Mouse (Mus musculus) embryonic facial prominence, embryonic 12.5 days (tissue): Measurements from ENCODE around the gene Uqcc2. TPM values are rescaled to one million over a fixed set of nuclear protein-coding genes. Genes with fewer than 3 reads are reported as not detected.

ENCODE experiments used
- ATAC-seq: fragments of 200-750 bp; cut with Nextera tagmentation; 2 replicates; pipeline ENCODE4 v1.8.0; 2017; ENCODE audit not compliant: insufficient number of reproducible peaks, insufficient read depth, low FRiP score, low TSS enrichment
- H3K27ac ChIP-seq: fragments of 300-500 bp; sonication (generic); 2 replicates; pipeline ENCODE4 v1.5.1; 2016; ENCODE audit warnings: mild to moderate bottlenecking
- H3K27me3 ChIP-seq: fragments of 300-500 bp; sonication (generic); 2 replicates; pipeline ENCODE4 v1.6.1; 2016; ENCODE audit warnings: mild to moderate bottlenecking, moderate library complexity
- H3K36me3 ChIP-seq: fragments of 300-500 bp; sonication (generic); 2 replicates; pipeline ENCODE4 v1.6.1; 2016; ENCODE audit warnings: mild to moderate bottlenecking
- H3K4me1 ChIP-seq: fragments of 300-500 bp; sonication (generic); 2 replicates; pipeline ENCODE4 v1.6.1; 2016
- H3K4me2 ChIP-seq: fragments of 300-500 bp; sonication (generic); replicated peaks from 2 replicates; pipeline ENCODE4 v1.6.1; 2016; ENCODE audit warnings: mild to moderate bottlenecking, moderate library complexity
- H3K4me3 ChIP-seq: fragments of 300-500 bp; sonication (generic); 2 replicates; pipeline ENCODE4 v1.5.1; 2016; ENCODE audit warnings: mild to moderate bottlenecking
- H3K9ac ChIP-seq: fragments of 300-500 bp; sonication (generic); 2 replicates; pipeline ENCODE4 v1.6.1; 2016; ENCODE audit warnings: mild to moderate bottlenecking, moderate library complexity
- H3K9me3 ChIP-seq: fragments of 300-500 bp; sonication (generic); 2 replicates; pipeline ENCODE4 v1.6.1; 2016; ENCODE audit warnings: mild to moderate bottlenecking, moderate library complexity
- WGBS: fragments of 180-500 bp; shearing (Covaris S2); methylation state at CpG from one replicate; pipeline ENCODE4 v1.1.7; 2016; 5-methylcytosine and 5-hydroxymethylcytosine counted together
- polyA plus RNA-seq: library from polyadenylated mRNA; unstranded; fragments of >200 nt; fragmentation: Nextera tagmentation; extraction: Ambion mirVana; gene quantifications from 2 replicates; pipeline ENCODE4 v1.2.1, GENCODE M21; 2016

The Uqcc2 gene
- polyA plus RNA-seq, 1 experiment from 2014 or later, result 340 TPM

GRCm38 (mm10) chr17:27153773-27154193 is 20.1 kb upstream of the Uqcc2 start:
- no peak for ATAC-seq
- H3K9ac ChIP-seq, result no peak overlapping the region
- H3K4me3 ChIP-seq, result no peak overlapping the region
- WGBS, result 58% methylated on average over 9 of the region's 9 CpGs
- H3K4me1 ChIP-seq, result peaks cover 28% of the 10 kb centered on the region
- no peak overlapping the region for H3K27ac ChIP-seq
- H3K9me3 ChIP-seq, result no peaks in the 10 kb centered on the region
- H3K36me3 ChIP-seq, result no peaks in the 10 kb centered on the region
- no peak overlapping the region for H3K4me2 ChIP-seq
- H3K27me3 ChIP-seq, result no peaks in the 10 kb centered on the region

GRCm38 (mm10) chr17:27152976-27153723 is 19.4 kb upstream of the Uqcc2 start:
- no peak for ATAC-seq
- no peaks in the 10 kb centered on the region for H3K27me3 ChIP-seq
- H3K4me1 ChIP-seq, result peaks cover 34% of the 10 kb centered on the region
- no peaks in the 10 kb centered on the region for H3K36me3 ChIP-seq
- no peak overlapping the region for H3K4me3 ChIP-seq
- no peak overlapping the region for H3K27ac ChIP-seq
- no peaks in the 10 kb centered on the region for H3K9me3 ChIP-seq
- no peak overlapping the region for H3K9ac ChIP-seq
- 59% methylated on average over 8 of the region's 8 CpGs for WGBS
- no peak overlapping the region for H3K4me2 ChIP-seq

- no peak for ATAC-seq
- H3K4me3 ChIP-seq, result no peak overlapping the region
- no peaks in the 10 kb centered on the region for H3K36me3 ChIP-seq
- no peak overlapping the region for H3K9ac ChIP-seq
- no peak overlapping the region for H3K27ac ChIP-seq
- no peak overlapping the region for H3K4me2 ChIP-seq
- H3K4me1 ChIP-seq, result peaks cover 40% of the 10 kb centered on the region
- WGBS, result 68% methylated on average over 8 of the region's 8 CpGs
- H3K27me3 ChIP-seq, result no peaks in the 10 kb centered on the region
- H3K9me3 ChIP-seq, result no peaks in the 10 kb centered on the region
Observed at GRCm38 (mm10) chr17:27151411-27151810, 17.7 kb upstream of the Uqcc2 start.

GRCm38 (mm10) chr17:27150871-27151270 is 17.2 kb upstream of the Uqcc2 start:
- H3K4me2 ChIP-seq, result no peak overlapping the region
- H3K9ac ChIP-seq, result no peak overlapping the region
- no peaks in the 10 kb centered on the region for H3K36me3 ChIP-seq
- no peak overlapping the region for H3K4me3 ChIP-seq
- no peaks in the 10 kb centered on the region for H3K9me3 ChIP-seq
- H3K27me3 ChIP-seq, result no peaks in the 10 kb centered on the region
- no peak for ATAC-seq
- H3K4me1 ChIP-seq, result peaks cover 46% of the 10 kb centered on the region
- WGBS, result 69% methylated on average over 7 of the region's 7 CpGs
- no peak overlapping the region for H3K27ac ChIP-seq

GRCm38 (mm10) chr17:27146323-27146923 is 12.7 kb upstream of the Uqcc2 start:
- peaks cover 35% of the 10 kb centered on the region for H3K4me1 ChIP-seq
- no peak overlapping the region for H3K9ac ChIP-seq
- H3K9me3 ChIP-seq, result no peaks in the 10 kb centered on the region
- no peaks in the 10 kb centered on the region for H3K36me3 ChIP-seq
- no peaks in the 10 kb centered on the region for H3K27me3 ChIP-seq
- H3K4me2 ChIP-seq, result 0 out of 2 replicates have a peak overlapping the region, but pooled peaks have one; percentile 9
- 15% methylated on average over 8 of the region's 8 CpGs for WGBS
- ATAC-seq, result no peak
- H3K4me3 ChIP-seq, result no peak overlapping the region
- peak overlapping the region; percentile 57; the same call in 1 of the 2 replicates for H3K27ac ChIP-seq

GRCm38 (mm10) chr17:27144152-27144551 is 10.4 kb upstream of the Uqcc2 start:
- Histone ChIP-seq H3K9me3 (no peaks in the 10 kb centered on the region), H3K36me3 (no peaks in the 10 kb centered on the region), H3K4me1 (peaks cover 30% of the 10 kb centered on the region)

GRCm38 (mm10) chr17:27141971-27142450 is 8.3 kb upstream of the Uqcc2 start:
- peak; percentile 47; the same call in 1 of the 2 replicates for ATAC-seq
- H3K9ac ChIP-seq, result no peak overlapping the region
- no peaks in the 10 kb centered on the region for H3K27me3 ChIP-seq
- peaks cover 19% of the 10 kb centered on the region for H3K4me1 ChIP-seq
- WGBS, result 38% methylated on average over 10 of the region's 10 CpGs
- no peak overlapping the region for H3K27ac ChIP-seq
- no peak overlapping the region for H3K4me2 ChIP-seq
- H3K4me3 ChIP-seq, result no peak overlapping the region
- H3K36me3 ChIP-seq, result no peaks in the 10 kb centered on the region
- H3K9me3 ChIP-seq, result no peaks in the 10 kb centered on the region

More at GRCm38 (mm10) chr17:27144152-27144551, 10.4 kb upstream of the Uqcc2 start:
- 76% methylated on average over 4 of the region's 4 CpGs for WGBS
- Histone ChIP-seq H3K27me3 (no peaks in the 10 kb centered on the region), H3K4me3 (no peak overlapping the region), H3K9ac (no peak overlapping the region), H3K4me2 (no peak overlapping the region), H3K27ac (no peak overlapping the region)
- no peak for ATAC-seq

- peaks cover 7% of the 10 kb centered on the region for H3K4me1 ChIP-seq
Observed at GRCm38 (mm10) chr17:27140262-27140661, 6.5 kb upstream of the Uqcc2 start.

GRCm38 (mm10) chr17:27139304-27139703 is 5.6 kb upstream of the Uqcc2 start:
- Histone ChIP-seq H3K4me2 (no peak overlapping the region), H3K27me3 (no peaks in the 10 kb centered on the region), H3K4me3 (no peak overlapping the region), H3K9me3 (no peaks in the 10 kb centered on the region), H3K36me3 (no peaks in the 10 kb centered on the region), H3K4me1 (peaks cover 7% of the 10 kb centered on the region), H3K27ac (no peak overlapping the region), H3K9ac (no peak overlapping the region)
- WGBS, result 52% methylated on average over 7 of the region's 7 CpGs
- ATAC-seq, result no peak

More at GRCm38 (mm10) chr17:27140262-27140661, 6.5 kb upstream of the Uqcc2 start:
- Histone ChIP-seq H3K9ac (no peak overlapping the region), H3K4me3 (no peak overlapping the region), H3K27ac (no peak overlapping the region), H3K27me3 (no peaks in the 10 kb centered on the region), H3K36me3 (no peaks in the 10 kb centered on the region), H3K4me2 (no peak overlapping the region), H3K9me3 (no peaks in the 10 kb centered on the region)
- WGBS, result 55% methylated on average over 9 of the region's 9 CpGs
- ATAC-seq, result no peak

- WGBS, result 74% methylated on average over 9 of the region's 9 CpGs
- H3K4me1 ChIP-seq, result peaks cover 8% of the 10 kb centered on the region
- H3K4me3 ChIP-seq, result no peak overlapping the region
- no peaks in the 10 kb centered on the region for H3K9me3 ChIP-seq
- H3K9ac ChIP-seq, result no peak overlapping the region
- ATAC-seq, result no peak
- H3K27me3 ChIP-seq, result no peaks in the 10 kb centered on the region
- H3K27ac ChIP-seq, result no peak overlapping the region
- no peaks in the 10 kb centered on the region for H3K36me3 ChIP-seq
- H3K4me2 ChIP-seq, result no peak overlapping the region
Observed at GRCm38 (mm10) chr17:27138396-27138795, 4.7 kb upstream of the Uqcc2 start.

- H3K36me3 ChIP-seq, result peaks cover 3% of the 10 kb centered on the region; the same call in 1 of the 2 replicates
- H3K27me3 ChIP-seq, result no peaks in the 10 kb centered on the region
- H3K9ac ChIP-seq, result no peak overlapping the region
- 26% methylated on average over 3 of the region's 3 CpGs for WGBS
- H3K4me2 ChIP-seq, result no peak overlapping the region
- H3K4me3 ChIP-seq, result no peak overlapping the region
- H3K9me3 ChIP-seq, result no peaks in the 10 kb centered on the region
- H3K4me1 ChIP-seq, result peaks cover 32% of the 10 kb centered on the region
- no peak for ATAC-seq
- H3K27ac ChIP-seq, result no peak overlapping the region
Observed at GRCm38 (mm10) chr17:27134715-27135114, 999 bp upstream of the Uqcc2 start.

GRCm38 (mm10) chr17:27134187-27134586 is 471 bp upstream of the Uqcc2 start:
- peaks cover 36% of the 10 kb centered on the region for H3K4me1 ChIP-seq

More at GRCm38 (mm10) chr17:27134187-27134586, 471 bp upstream of the Uqcc2 start:
- Histone ChIP-seq H3K4me2 (peak overlapping the region; percentile 56), H3K9me3 (no peaks in the 10 kb centered on the region), H3K36me3 (peaks cover 6% of the 10 kb centered on the region; the same call in 1 of the 2 replicates), H3K27me3 (no peaks in the 10 kb centered on the region), H3K9ac (peak overlapping the region; percentile 30; the same call in 1 of the 2 replicates), H3K4me3 (peak overlapping the region; percentile 65), H3K27ac (no peak overlapping the region; the same call in 1 of the 2 replicates)
- 37% methylated on average over 6 of the region's 9 CpGs for WGBS
- ATAC-seq, result peak; percentile 4; the same call in 1 of the 2 replicates
